Mouse (Mus musculus) ES-Bruce4 (cell line): ENCODE measurements around the gene Ldb1.

Experiments
- CTCF ChIP-seq: IDR thresholded peaks from one replicate; pipeline ENCODE4 v1.8.1; 2011; ENCODE audit warnings: low read depth, low read length
- EP300 ChIP-seq: IDR thresholded peaks from 2 replicates; pipeline ENCODE4 v1.6.1; 2011; ENCODE audit warnings: low read depth, low read length; ENCODE audit not compliant: insufficient read depth
- POLR2A ChIP-seq: IDR thresholded peaks from one replicate; pipeline ENCODE4 v1.8.1; 2011; ENCODE audit warnings: low read length; ENCODE audit not compliant: insufficient read depth

DNA sequence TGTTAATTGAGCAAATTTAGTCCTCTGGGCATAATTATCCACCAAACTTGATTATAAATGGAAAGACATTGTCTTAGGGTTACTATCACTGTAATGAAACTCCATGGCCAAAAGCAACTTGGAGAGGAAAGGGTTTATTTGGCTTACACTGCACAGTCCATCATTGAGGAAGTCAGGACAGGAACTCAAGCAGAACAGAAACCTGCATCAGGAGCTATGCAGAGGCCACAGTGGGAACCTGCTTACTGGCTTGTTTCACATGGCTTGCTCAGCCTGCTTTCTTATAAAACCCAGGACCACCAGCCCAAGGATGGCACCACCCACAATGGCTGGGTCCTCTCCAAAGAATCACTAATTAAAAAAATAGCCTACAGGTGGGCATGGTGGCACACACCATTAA is 60.6 kb downstream of the Ldb1 start:
- TF ChIP-seq CTCF (no peak), POLR2A (no peak), EP300 (no peak)
